Mouse (Mus musculus) layer of hippocampus, adult 8-10 months (tissue): ENCODE measurements around the gene Gla. TPM values are rescaled to one million over a fixed set of nuclear protein-coding genes. Genes with fewer than 3 reads are reported as not detected.

Source experiments
- DNase-seq, 2 experiments: peaks; one replicate each; pipeline ENCODE4 v3.0.0; 2022; ENCODE audit warnings: low spot score in 2 of 2
- total RNA-seq, 4 experiments: library from RNA; stranded (reverse); gene quantifications; 2 replicates each; pipeline ENCODE4 v1.2.4; 2022

Gla gene
- total RNA-seq: 10 to 100 TPM in 2 of 4 experiments, 1 to 10 TPM in 2; 8.5 to 12.2 (median 10.2) TPM

DNA sequence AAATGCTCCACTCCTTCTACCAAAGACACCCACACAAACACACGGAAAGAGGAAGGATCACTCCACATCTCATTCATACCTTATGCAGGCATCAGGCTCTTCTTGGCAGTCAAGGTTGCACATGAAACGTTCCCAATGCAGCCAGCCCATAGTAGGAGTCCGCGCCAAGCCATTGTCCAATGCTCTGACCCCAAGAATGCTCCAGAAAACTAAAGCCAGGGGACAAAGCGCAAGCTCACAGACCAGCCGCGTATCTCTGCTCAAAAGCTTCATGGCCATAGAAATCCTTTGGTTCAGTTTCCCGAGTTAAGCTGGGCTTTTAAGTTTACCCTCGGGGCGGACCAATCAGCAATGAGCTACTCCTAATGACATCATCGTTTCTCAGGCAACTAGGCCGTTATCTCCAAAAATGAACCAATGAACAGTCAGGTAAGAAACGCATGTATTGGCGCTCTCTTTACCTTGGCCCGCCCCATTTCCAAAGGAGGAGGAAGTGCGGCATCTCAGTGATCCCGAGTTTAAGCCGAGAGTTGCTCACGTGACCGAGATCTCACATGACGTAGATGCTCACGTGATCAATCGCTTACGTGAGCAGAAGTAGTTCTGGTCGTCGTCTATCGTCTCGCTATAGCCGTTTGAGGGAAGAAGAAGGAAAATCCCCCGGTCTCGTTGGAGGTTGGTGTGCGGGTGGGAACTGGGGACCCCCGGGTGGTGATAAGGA, at the start of gene Gla, which contains the start of gene Hnrnph2:
Gene Gla, minus strand, starts transcription at position 467 of the 721 bp plus-strand sequence.
Gene Hnrnph2, plus strand, starts transcription at position 521 of the 721 bp plus-strand sequence.
- peak; percentile 92 to 94 for DNase-seq

DNA sequence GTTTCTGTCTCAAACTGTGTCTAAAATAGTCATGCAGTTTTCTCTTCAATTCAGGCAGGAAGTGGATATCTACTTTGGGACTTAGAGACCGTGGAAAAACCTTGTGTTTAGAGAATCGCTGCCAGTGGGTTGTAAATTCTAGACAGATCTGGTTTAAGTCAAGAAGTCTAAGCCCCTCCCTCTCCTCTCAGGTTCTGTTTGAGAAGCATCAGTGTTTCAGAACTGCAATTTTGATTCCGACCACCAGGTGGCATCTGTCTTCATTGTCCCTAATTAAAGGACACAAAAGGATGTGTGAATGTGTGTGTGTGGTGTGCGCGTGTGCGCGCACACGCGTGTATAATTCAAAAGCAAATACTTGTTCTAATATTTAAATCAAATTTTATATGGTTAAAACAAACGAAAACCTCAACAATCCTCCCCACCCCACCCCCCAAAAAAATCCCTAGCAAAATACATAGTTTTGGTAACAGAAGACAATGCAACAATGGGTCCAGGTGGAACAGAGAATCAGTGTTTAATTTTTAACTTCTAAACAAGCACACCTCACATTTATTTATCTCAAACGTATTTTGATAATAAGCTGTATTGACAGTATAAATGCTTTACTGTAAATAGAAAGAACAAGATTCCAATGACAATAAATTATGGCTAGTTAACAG, 47.2 kb upstream of the Gla start:
- peak; percentile 32 to 73 for DNase-seq

DNA sequence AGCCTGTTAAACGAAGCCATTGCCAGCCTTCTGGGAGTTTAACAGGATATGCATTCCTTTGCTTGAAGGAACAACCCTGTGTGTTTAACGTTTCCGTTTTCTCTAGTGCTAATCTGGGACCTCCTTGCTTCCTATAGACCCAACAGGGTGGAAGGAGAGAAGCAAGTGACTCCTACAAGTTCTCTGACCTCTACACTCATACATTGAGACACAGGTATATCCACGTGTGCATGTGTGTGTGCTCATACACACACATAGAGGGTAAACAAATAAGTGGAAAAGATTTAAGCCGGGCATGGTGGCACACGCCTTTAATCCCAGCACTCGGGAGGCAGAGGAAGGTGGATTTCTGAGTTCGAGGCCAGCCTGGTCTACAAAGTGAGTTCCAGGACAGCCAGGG, 46.5 kb upstream of the Gla start:
- DNase-seq: no peak

DNA sequence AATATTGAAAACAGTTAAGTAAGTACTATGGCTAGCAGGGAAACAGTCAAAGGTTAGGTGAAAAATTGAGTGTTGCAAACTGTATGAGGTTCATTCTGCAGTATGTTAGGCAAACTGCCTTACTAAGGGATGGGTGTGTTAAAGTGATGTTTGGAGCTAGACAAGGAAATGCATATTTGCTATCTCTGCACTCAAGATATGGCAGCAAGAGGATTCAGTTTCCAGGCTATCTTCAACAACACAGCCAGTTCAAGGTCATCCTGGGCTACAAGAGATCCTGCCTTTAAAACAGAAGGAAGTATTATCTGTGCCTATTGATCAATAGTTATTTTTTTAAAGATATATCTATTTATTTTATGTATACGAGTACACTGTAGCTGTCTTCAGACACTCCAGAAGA, 45.4 kb upstream of the Gla start:
- DNase-seq: no peak

DNA sequence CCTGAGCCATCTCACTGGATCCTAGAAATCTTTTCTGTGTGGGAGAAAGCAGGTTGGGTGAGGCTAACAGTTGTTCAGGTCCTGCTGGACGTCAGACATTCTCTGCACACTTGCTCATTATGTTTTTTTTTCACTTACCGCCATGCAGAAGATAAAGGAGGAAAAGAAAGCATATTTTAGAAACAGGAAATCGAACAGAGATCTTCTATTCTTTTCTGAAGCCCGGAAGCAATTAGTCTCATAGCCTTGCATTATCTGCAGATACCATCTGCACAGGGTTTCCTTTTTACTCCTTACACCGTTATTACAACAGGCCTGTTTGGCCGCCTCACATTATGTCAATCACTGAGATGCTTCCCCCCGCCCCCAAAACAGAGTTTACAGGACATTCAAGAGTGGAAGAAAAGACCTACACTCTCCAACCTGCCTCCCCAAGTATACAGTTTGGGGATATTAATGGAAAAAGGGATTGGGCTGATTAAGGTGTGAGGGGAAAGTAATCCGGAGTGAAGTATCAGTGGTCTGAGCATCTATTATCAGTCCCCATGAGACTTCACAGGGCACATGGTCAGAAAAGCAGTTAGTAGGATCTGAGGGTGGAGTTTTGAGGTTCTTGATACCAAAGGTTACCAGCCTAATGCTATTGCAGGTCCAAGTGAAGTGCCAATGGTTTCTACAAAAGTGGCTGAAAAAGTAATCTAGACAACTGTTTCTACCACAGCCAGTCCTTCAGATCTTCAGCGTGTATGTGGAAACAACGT, 40.3 kb upstream of the Gla start:
- no peak for DNase-seq

DNA sequence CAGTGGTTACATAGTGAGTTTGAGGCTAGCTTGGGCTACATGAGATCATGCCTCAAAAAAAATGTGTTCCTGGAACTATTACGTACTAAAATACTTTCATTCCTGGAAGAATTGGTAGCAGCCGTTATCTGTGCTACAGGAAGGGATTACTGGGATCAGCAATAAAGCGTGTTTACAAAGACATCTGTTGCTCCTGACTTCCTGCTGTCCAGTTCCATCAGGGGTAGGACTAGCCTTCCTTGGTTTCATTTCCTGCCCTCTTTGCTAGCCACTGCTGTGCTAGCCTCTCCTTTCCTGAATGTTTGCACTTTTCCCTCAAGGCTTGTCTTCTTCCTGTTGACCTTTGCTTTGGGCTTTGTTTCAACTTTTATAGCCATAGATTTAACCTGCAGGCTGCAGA, 34.9 kb upstream of the Gla start:
- no peak for DNase-seq

DNA sequence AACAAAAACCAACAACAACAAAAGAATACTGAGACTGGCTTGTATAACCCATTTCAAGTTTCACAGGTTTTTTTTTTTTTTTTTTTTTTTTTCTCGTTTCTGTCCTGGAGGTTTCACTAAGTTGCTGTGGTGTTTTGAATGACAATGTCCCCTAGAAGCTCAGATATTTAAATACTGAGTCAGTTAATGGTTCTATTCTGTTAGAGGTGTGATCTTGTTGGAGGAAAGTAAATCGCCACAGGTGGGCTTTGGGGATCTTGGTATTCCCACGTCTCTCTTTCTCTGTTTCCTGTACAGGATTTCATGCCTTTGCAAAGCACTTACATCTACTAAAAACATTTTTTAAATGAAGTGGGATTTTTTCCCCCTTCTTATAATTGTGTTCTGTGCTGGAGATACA, 34.2 kb upstream of the Gla start:
- no peak for DNase-seq

DNA sequence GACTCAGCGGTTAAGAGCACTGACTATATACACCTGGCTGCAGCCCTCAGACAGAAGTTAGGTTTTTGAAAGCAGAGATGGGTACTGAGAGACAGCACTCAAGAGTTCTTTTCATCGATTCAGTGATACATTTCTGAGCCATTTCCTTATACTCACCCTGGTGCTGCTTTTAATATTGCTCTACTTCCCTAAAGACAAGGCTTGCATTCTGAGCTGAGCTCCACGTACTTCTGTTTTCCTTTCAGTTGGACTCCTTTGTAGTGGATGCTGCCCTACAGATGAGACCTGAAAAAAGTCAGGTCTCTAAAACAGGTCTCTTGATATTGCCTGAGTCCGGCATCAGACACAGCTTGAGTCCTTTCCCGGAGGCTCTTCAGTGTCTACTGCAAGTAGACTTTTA, 31.8 kb upstream of the Gla start:
- DNase-seq: no peak

DNA sequence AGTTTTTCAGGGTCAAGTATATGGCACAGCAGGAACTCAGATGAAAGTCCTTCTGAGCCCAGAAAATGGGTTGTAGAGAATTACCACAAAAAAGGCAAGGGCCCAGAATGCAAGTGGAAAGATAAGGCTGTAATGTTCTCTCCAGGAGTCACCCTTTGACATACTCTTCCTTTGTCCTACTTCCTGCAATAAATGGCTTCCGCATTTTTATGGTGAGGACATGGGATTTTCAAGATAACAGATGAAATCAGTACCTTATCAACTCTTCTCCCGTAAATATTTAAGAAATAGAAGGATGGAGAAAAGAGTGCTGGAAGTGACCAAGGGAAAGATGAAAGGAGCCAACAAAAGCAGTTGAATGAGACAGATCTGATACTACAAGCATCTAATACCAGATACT, 27.3 kb upstream of the Gla start:
- DNase-seq: no peak

DNA sequence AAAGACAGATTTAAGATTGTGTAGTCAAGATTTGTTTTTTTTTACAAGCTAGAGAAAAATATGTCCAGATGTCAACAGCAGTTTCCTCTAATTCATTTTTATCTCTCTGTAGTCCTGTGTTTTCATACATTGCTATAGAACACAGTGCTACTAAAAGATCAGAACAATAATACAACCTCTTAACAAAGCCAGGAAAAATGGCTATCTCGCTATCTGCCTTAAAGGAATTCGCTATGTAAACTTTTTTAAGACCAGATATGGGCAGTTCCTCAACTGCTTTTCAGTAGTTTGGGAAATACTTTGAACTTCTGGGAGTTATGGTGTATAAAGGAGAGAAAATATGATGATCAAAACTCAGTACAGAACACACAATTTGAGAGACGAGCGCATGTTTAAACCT, 22.4 kb upstream of the Gla start:
- DNase-seq: no peak

DNA sequence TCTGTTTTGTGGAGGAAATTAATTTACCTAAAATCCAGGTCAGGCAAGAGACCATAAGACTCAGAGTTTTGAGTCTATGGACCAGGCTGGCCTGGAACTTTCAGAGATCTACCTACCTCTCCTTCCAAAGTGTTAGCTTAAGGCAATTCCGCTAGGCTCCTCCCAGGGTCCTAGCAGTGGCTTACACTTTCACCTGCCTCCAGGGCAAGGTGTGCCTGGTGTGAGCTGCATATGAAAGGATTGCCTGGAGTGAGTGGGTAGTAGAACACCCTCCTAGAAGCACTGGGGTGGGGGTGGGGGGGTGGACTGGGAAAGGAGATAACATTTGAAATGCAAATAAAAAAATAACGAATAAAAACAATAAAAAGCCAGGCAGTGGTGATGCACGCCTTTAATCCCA, 20.8 kb upstream of the Gla start:
- DNase-seq: no peak

DNA sequence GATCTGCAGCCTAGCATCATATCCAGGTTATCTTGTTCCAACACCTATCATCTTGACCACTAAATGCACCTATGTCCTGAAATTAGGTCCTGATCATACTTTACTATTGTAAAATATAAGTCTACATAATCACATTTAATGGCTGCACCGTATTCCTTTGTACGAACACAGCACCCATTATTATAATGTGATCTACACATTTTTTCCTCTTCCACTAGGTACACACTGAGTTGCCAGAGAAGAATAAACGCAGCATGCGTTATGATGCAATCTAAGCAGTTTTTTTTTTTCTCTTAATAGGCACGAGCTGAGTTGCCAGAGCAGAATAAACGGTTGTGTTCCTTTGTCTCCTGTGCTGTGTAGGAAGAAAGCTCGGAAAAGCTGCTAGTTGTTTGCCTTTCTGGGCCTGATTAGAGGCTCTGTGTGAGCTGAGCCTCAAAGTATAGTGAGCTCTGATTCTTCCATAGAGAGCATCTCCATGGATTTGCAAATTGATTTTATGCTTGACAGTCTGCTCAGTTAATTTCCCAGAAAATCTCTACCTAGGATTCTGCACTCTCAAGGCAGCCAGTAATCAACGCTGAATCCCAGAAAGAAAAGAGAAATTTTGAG, 19.4 kb upstream of the Gla start:
- DNase-seq: no peak

DNA sequence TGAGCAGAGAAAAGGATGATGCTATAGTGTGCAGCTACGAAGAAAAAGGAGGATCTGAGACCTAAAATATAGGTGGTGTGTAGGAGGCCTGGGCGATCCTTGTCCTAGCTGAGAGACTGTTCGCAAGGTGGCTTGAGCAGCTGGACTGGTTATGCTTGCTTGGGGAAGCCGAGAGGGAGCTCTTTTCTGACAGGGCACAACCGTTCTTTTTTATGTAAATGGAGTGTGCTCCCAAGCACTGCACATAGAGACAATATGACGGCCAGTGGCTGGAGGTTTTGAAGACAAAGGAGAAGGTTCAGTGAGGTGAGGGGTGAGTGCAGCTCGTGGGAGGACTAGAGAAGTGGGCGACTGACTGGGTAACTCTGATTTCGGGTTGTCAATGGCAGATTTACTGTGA, 18.8 kb upstream of the Gla start:
- no peak for DNase-seq

DNA sequence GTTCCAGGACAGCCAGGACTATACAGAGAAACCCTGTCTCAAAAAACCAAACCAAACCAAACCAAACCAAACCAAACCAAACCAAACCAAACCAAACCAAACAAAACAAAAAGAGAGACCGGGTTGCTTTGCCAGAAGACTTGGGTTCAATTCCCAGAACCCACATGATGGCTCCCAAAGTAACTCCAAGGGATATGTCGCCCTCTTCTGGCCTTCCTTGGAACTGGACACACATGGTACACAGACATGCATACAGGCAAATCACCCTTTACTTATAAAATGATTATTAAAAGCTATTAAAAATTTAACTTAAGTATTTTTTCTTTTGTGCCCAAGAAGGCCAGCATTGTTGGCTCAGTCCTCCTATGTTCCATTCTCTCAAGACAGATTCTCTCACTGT, 13.4 kb upstream of the Gla start:
- DNase-seq: no peak

DNA sequence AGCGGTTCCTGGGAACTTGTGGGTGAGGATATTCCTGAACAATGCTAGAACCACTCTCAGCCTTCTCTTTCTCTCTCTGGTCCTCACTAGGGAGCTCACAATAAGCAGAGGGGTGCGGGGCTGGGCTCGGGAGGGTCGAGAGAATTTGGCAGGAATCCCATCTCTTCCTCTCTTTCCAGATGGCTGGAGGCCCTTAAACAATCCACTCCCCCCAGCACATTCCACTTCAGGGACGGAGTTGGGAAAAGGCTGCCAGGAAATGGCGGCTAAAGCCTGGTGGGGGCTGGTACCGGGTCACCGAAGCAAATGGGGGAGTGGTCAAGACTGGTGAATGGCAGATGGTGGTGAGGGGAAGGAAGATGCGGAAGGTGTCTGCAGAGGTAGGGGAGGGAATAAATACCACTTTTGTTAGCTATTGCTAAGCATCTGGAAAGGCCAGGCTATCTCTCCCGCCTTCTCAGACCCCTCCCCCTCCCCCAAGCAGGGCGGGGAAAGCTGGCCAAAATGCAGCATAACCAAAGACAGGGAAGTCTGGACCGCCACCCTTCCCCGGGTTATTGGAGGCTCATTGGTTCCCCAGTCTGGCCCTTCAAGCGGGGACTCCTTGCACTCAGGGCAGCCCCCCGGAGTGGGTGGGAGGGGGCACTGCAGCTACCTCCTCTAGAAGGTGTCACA, 11.5 kb upstream of the Gla start:
- no peak for DNase-seq

DNA sequence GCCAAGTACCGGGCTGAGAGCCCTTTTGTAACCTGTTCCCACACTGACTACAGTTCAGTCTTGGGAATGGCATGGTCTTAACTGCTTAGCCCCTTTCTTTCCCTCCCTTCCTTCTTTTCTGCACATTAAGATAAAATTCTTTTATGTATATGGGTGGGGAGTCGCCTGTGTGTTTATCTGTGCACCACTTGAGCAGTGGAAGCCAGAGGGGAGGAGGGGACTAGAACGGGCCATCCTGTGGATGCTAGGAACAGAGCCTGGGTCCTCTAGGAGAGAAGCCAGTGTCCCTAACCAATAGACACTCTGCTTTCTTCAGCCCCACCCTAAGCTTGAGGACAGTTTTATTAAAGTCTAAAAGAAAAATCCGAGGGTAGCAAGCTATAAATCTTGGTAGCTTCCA, 10.1 kb upstream of the Gla start:
- no peak for DNase-seq

DNA sequence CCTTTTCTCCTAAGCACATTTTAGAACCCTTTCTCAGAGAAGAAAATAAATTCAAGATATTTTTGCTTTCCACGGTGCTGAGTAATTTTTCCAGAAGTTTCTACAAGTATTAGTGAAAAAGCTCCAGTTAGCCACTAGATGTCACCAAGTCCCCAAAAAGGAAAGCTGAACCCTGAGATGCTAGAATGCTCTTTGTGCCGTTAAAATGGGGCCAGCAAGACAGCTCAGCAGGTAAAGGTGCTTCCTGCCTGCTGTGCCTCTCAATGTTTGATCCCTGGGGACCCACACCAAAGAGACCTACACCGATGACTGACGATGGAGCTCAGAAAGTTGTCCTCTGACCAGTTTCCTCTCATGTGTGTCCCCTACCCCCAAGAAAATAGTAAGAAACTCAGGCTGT, 8.5 kb upstream of the Gla start:
- no peak for DNase-seq

DNA sequence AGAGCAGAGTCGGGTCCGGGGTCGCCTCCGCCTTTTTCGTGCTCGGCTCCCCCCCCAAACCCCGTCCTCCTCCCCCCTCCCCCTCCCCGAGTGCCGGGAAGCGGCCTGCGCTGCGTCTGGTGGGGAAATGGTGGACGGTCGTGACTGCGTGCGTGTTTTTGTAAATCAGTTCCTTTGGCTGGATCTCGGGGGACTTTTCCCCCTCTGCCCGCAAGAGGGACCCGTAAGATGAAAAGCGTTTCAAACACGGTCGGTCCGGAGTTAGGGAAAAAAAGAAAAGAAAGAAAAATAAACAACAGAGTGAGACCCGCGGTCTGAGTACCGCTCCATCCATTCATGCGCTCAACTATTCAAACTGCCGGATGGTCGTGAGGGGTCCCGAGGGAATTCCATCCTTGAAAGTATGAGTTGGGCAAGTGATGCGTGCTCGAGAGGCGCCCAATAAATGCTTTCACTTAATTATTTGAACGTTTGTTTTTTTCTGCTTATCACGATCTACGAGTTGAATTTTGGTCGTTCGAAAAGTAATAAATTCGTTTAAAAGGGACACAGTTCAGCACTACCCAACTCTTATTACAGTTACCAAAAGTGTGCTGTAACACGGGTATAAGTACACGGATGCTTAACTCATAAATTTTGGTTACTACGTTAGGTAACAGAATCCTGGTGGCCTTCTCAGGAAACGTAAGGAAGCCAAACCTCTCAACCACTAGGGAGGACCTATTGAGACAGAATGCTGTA, 625 bp upstream of the Gla start:
- no peak for DNase-seq

DNA sequence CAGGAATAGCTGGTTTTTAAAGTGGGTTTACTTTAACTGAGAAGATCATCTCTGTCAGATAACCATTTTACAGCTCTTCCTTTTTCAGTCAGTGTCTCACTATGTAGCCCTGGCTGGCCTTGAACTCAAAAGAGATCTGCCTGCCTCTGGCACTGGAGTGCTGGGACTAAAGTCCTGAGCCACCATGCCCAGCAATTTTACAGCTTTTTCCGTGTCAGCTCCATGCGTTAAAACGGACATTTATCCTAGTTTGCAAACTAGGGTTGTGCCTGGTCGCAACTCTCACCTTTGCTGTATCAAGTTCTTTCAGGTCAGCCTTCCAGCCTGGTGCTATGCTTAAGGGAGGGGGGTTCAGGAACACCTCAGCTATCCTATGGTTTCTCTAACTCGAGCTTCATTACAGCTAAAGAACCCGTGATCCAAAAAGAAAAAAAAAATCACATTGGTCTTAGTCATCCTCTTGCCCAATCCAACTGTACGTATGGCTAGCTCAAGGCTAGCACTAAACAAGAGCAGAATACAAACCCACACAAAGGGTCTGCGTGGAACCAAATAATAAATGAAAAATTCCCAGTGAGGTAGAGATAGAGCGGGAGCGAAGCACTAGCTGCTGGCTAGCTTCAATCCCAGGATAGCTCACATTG, 881 bp downstream of the Gla start:
- DNase-seq: no peak

DNA sequence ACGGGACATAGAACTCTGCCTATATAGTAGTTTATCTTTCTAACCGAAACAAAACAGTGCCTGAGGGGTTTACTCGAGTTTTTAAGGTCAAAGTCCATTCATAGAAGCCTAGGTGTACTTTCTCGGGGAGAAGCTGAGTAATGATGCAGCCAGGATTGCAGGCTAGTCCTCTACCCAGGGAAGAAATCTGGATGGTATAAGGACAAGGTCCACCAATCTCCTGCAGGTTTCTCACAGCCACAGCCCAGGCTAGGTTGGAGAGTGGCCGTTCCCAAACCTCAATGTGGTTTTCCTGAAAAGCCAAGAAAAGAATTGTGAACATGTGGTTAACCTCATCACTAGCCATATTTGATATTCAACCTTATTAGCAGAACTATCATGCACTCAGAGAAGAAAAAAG, 11.1 kb downstream of the Gla start:
- no peak for DNase-seq
